Mouse (Mus musculus): ENCODE data around the gene Nlk. TPM values are rescaled to one million over a fixed set of nuclear protein-coding genes. Genes with fewer than 3 reads are reported as not detected.
"Not testable (repeated sequence)": the region's sequence is repeated elsewhere in the genome, so short reads cannot be mapped to it uniquely, and the experiment has no call there.

Gene Nlk
- polyA plus RNA-seq, 1 experiment from 2014 or later: 25.4 TPM

GRCm38 (mm10) chr11:78678761-78679160 lies 18.4 kb downstream of the Nlk start:
- Histone ChIP-seq H3K36me3 (peaks cover 6% of the 10 kb centered on the region; the same call in 1 of the 2 replicates), H3K4me3 (replicated peaks) (no peak overlapping the region), H3K27me3 (replicated peaks) (no peaks in the 10 kb centered on the region), H3K27ac (replicated peaks) (no peak overlapping the region), H3K9me3 (replicated peaks) (no peaks in the 10 kb centered on the region), H3K9ac (replicated peaks) (no peak overlapping the region), H3K4me1 (no peaks in the 10 kb centered on the region), H3K4me2 (no peak overlapping the region)
- no peak for ATAC-seq (ENCODE audit: low FRiP score)
- WGBS: 67% methylated on average over 2 of the region's 2 CpGs

GRCm38 (mm10) chr11:78668647-78669046 lies 28.5 kb downstream of the Nlk start:
- no peak overlapping the region for H3K4me3 ChIP-seq (replicated peaks)
- no peak for ATAC-seq (ENCODE audit: low FRiP score)
- H3K4me1 ChIP-seq: peaks cover 8% of the 10 kb centered on the region
- WGBS: 47% methylated on average over 3 of the region's 3 CpGs
- no peaks in the 10 kb centered on the region for H3K27me3 ChIP-seq (replicated peaks)
- no peaks in the 10 kb centered on the region for H3K36me3 ChIP-seq
- no peak overlapping the region for H3K9ac ChIP-seq (replicated peaks)
- no peaks in the 10 kb centered on the region for H3K9me3 ChIP-seq (replicated peaks)
- H3K4me2 ChIP-seq: no peak overlapping the region
- no peak overlapping the region for H3K27ac ChIP-seq (replicated peaks)

GRCm38 (mm10) chr11:78664853-78665252 lies 32.3 kb downstream of the Nlk start:
- Histone ChIP-seq H3K27me3 (replicated peaks) (no peaks in the 10 kb centered on the region), H3K27ac (replicated peaks) (no peak overlapping the region), H3K4me1 (peaks cover under 1% of the 10 kb centered on the region), H3K9me3 (replicated peaks) (no peaks in the 10 kb centered on the region), H3K36me3 (no peaks in the 10 kb centered on the region), H3K9ac (replicated peaks) (no peak overlapping the region), H3K4me3 (replicated peaks) (no peak overlapping the region), H3K4me2 (no peak overlapping the region)
- WGBS: 73% methylated on average over 2 of the region's 2 CpGs
- ATAC-seq (ENCODE audit: low FRiP score): no peak

GRCm38 (mm10) chr11:78663916-78664315 lies 33.3 kb downstream of the Nlk start:
- Histone ChIP-seq H3K9me3 (replicated peaks) (no peaks in the 10 kb centered on the region), H3K27me3 (replicated peaks) (no peaks in the 10 kb centered on the region), H3K4me1 (no peaks in the 10 kb centered on the region), H3K9ac (replicated peaks) (no peak overlapping the region), H3K4me3 (replicated peaks) (no peak overlapping the region), H3K4me2 (no peak overlapping the region), H3K27ac (replicated peaks) (no peak overlapping the region), H3K36me3 (no peaks in the 10 kb centered on the region)
- 58% methylated on average over 4 of the region's 4 CpGs for WGBS
- no peak for ATAC-seq (ENCODE audit: low FRiP score)

- 87% methylated on average over 2 of the region's 2 CpGs for WGBS
- Histone ChIP-seq H3K9ac (replicated peaks) (no peak overlapping the region), H3K27me3 (replicated peaks) (no peaks in the 10 kb centered on the region), H3K36me3 (no peaks in the 10 kb centered on the region), H3K4me3 (replicated peaks) (no peak overlapping the region), H3K9me3 (replicated peaks) (no peaks in the 10 kb centered on the region), H3K27ac (replicated peaks) (no peak overlapping the region), H3K4me1 (no peaks in the 10 kb centered on the region), H3K4me2 (no peak overlapping the region)
- ATAC-seq (ENCODE audit: low FRiP score): no peak
These were observed 48.0 kb downstream of the Nlk start for GRCm38 (mm10) chr11:78649143-78649542.

GRCm38 (mm10) chr11:78648405-78648804 lies 48.8 kb downstream of the Nlk start:
- H3K27ac ChIP-seq (replicated peaks); ATAC-seq (ENCODE audit: low FRiP score); H3K4me2 ChIP-seq; H3K4me3 ChIP-seq (replicated peaks); H3K36me3 ChIP-seq; H3K9ac ChIP-seq (replicated peaks); H3K27me3 ChIP-seq (replicated peaks); H3K4me1 ChIP-seq; H3K9me3 ChIP-seq (replicated peaks): not testable (repeated sequence)
- 91% methylated on average over 1 of the region's 1 CpGs for WGBS

- H3K4me3 ChIP-seq (replicated peaks): no peak overlapping the region
- H3K27me3 ChIP-seq (replicated peaks): no peaks in the 10 kb centered on the region
- no peak overlapping the region for H3K9ac ChIP-seq (replicated peaks)
- no peaks in the 10 kb centered on the region for H3K36me3 ChIP-seq
- ATAC-seq (ENCODE audit: low FRiP score): no peak
- no peak overlapping the region for H3K27ac ChIP-seq (replicated peaks)
- no peak overlapping the region for H3K4me2 ChIP-seq
- no peaks in the 10 kb centered on the region for H3K9me3 ChIP-seq (replicated peaks)
- peaks cover 8% of the 10 kb centered on the region for H3K4me1 ChIP-seq
- 78% methylated on average over 7 of the region's 7 CpGs for WGBS
These were observed 53.4 kb downstream of the Nlk start for GRCm38 (mm10) chr11:78643746-78644145.

- WGBS: 37% methylated on average over 3 of the region's 3 CpGs
- H3K27ac ChIP-seq (replicated peaks): no peak overlapping the region
- peaks cover 8% of the 10 kb centered on the region for H3K4me1 ChIP-seq
- H3K9me3 ChIP-seq (replicated peaks): peaks cover 2% of the 10 kb centered on the region; the same call in 1 of the 2 replicates
- ATAC-seq (ENCODE audit: low FRiP score): no peak
- no peaks in the 10 kb centered on the region for H3K27me3 ChIP-seq (replicated peaks)
- H3K9ac ChIP-seq (replicated peaks): no peak overlapping the region
- no peak overlapping the region for H3K4me3 ChIP-seq (replicated peaks)
- H3K4me2 ChIP-seq: no peak overlapping the region
- H3K36me3 ChIP-seq: no peaks in the 10 kb centered on the region
These were observed 55.0 kb downstream of the Nlk start for GRCm38 (mm10) chr11:78642151-78642550.

- Histone ChIP-seq H3K4me3 (replicated peaks) (no peak overlapping the region), H3K27me3 (replicated peaks) (no peaks in the 10 kb centered on the region), H3K36me3 (no peaks in the 10 kb centered on the region; the same call in 1 of the 2 replicates), H3K27ac (replicated peaks) (no peak overlapping the region), H3K4me2 (no peak overlapping the region), H3K9me3 (replicated peaks) (peaks cover 7% of the 10 kb centered on the region; the same call in 1 of the 2 replicates), H3K9ac (replicated peaks) (no peak overlapping the region), H3K4me1 (peaks cover 8% of the 10 kb centered on the region)
- 89% methylated on average over 3 of the region's 3 CpGs for WGBS
- ATAC-seq (ENCODE audit: low FRiP score): no peak
These were observed 56.1 kb downstream of the Nlk start for GRCm38 (mm10) chr11:78641088-78641487.

- no peak for ATAC-seq (ENCODE audit: low FRiP score)
- Histone ChIP-seq H3K27ac (replicated peaks) (no peak overlapping the region), H3K4me1 (no peaks in the 10 kb centered on the region), H3K27me3 (replicated peaks) (no peaks in the 10 kb centered on the region), H3K4me2 (no peak overlapping the region), H3K9me3 (replicated peaks) (peaks cover 7% of the 10 kb centered on the region; the same call in 1 of the 2 replicates), H3K36me3 (no peaks in the 10 kb centered on the region; the same call in 1 of the 2 replicates), H3K4me3 (replicated peaks) (no peak overlapping the region), H3K9ac (replicated peaks) (no peak overlapping the region)
- WGBS: 95% methylated on average over 2 of the region's 2 CpGs
These were observed 64.4 kb downstream of the Nlk start for GRCm38 (mm10) chr11:78632782-78633181.

- Histone ChIP-seq H3K4me2 (no peak overlapping the region), H3K9ac (replicated peaks) (no peak overlapping the region), H3K36me3 (no peaks in the 10 kb centered on the region; the same call in 1 of the 2 replicates), H3K27ac (replicated peaks) (no peak overlapping the region), H3K9me3 (replicated peaks) (no peaks in the 10 kb centered on the region), H3K27me3 (replicated peaks) (no peaks in the 10 kb centered on the region), H3K4me3 (replicated peaks) (no peak overlapping the region), H3K4me1 (no peaks in the 10 kb centered on the region)
- ATAC-seq (ENCODE audit: low FRiP score): no peak
- WGBS: 81% methylated on average over 3 of the region's 3 CpGs
These were observed 68.3 kb downstream of the Nlk start for GRCm38 (mm10) chr11:78628871-78629270.

- Histone ChIP-seq H3K27ac (replicated peaks) (no peak overlapping the region), H3K9me3 (replicated peaks) (no peaks in the 10 kb centered on the region), H3K9ac (replicated peaks) (no peak overlapping the region), H3K36me3 (no peaks in the 10 kb centered on the region; the same call in 1 of the 2 replicates), H3K4me2 (no peak overlapping the region), H3K27me3 (replicated peaks) (no peaks in the 10 kb centered on the region), H3K4me3 (replicated peaks) (no peak overlapping the region), H3K4me1 (no peaks in the 10 kb centered on the region)
- ATAC-seq (ENCODE audit: low FRiP score): no peak
- 58% methylated on average over 3 of the region's 3 CpGs for WGBS
These were observed 72.8 kb downstream of the Nlk start for GRCm38 (mm10) chr11:78624377-78624776.

- Histone ChIP-seq H3K9ac (replicated peaks) (no peak overlapping the region), H3K27ac (replicated peaks) (no peak overlapping the region), H3K9me3 (replicated peaks) (no peaks in the 10 kb centered on the region), H3K4me1 (no peaks in the 10 kb centered on the region), H3K36me3 (peaks cover 2% of the 10 kb centered on the region; the same call in 1 of the 2 replicates), H3K4me2 (no peak overlapping the region), H3K27me3 (replicated peaks) (no peaks in the 10 kb centered on the region), H3K4me3 (replicated peaks) (no peak overlapping the region)
- no peak for ATAC-seq (ENCODE audit: low FRiP score)
These were observed 75.2 kb downstream of the Nlk start for GRCm38 (mm10) chr11:78621926-78622325.
